Mouse (Mus musculus): ENCODE results near the gene Dennd4a. TPM values are rescaled to one million over a fixed set of nuclear protein-coding genes. Genes with fewer than 3 reads are reported as not detected.

Dennd4a gene
- polyA plus RNA-seq, 1 experiment from 2014 or later = 22.6 TPM

- H3K4me2 ChIP-seq = peak overlapping the region; percentile 36
- peak overlapping the region; percentile 25; the same call in 1 of the 2 replicates for H3K27ac ChIP-seq (ENCODE audit: low read depth, low read length)
Observed at GRCm38 (mm10) chr9:64834418-64834817, 23.3 kb downstream of the Dennd4a start.

GRCm38 (mm10) chr9:64845355-64845754, 34.2 kb downstream of the Dennd4a start:
- no peak overlapping the region for H3K9ac ChIP-seq (ENCODE audit: low read depth, low read length)
- H3K4me3 ChIP-seq (ENCODE audit: low read depth, low read length) = no peak overlapping the region
- DNase-seq (ENCODE audit: low spot score) (no peak), ATAC-seq (replicated peaks; ENCODE audit: low FRiP score) (peak; percentile 31; the same call in 1 of the 2 replicates)
- no peak overlapping the region for H3K4me2 ChIP-seq
- H3K27ac ChIP-seq (ENCODE audit: low read depth, low read length) = no peak overlapping the region
- 61% methylated on average over 4 of the region's 4 CpGs for WGBS
- peaks cover 2% of the 10 kb centered on the region; the same call in 1 of the 2 replicates for H3K36me3 ChIP-seq (ENCODE audit: control insufficient read depth, insufficient read depth, low read length)
- H3K27me3 ChIP-seq (replicated peaks; ENCODE audit: control insufficient read depth, insufficient read depth, low read length) = no peaks in the 10 kb centered on the region
- H3K4me1 ChIP-seq (replicated peaks; ENCODE audit: control insufficient read depth, insufficient read depth, low read length) = no peaks in the 10 kb centered on the region
- no peaks in the 10 kb centered on the region for H3K9me3 ChIP-seq (ENCODE audit: control insufficient read depth, low read length)

More at GRCm38 (mm10) chr9:64834418-64834817, 23.3 kb downstream of the Dennd4a start:
- Histone ChIP-seq H3K4me3 (ENCODE audit: low read depth, low read length) (no peak overlapping the region), H3K9ac (ENCODE audit: low read depth, low read length) (no peak overlapping the region), H3K27me3 (replicated peaks; ENCODE audit: control insufficient read depth, insufficient read depth, low read length) (no peaks in the 10 kb centered on the region), H3K36me3 (ENCODE audit: control insufficient read depth, insufficient read depth, low read length) (no peaks in the 10 kb centered on the region), H3K4me1 (replicated peaks; ENCODE audit: control insufficient read depth, insufficient read depth, low read length) (peaks cover 18% of the 10 kb centered on the region), H3K9me3 (ENCODE audit: control insufficient read depth, low read length) (no peaks in the 10 kb centered on the region)
- ATAC-seq (replicated peaks; ENCODE audit: low FRiP score) (peak; percentile 88), DNase-seq (ENCODE audit: low spot score) (no peak)
- WGBS = 57% methylated on average over 3 of the region's 3 CpGs

GRCm38 (mm10) chr9:64849548-64849947, 38.4 kb downstream of the Dennd4a start:
- Histone ChIP-seq H3K27ac (ENCODE audit: low read depth, low read length) (no peak overlapping the region), H3K4me1 (replicated peaks; ENCODE audit: control insufficient read depth, insufficient read depth, low read length) (no peaks in the 10 kb centered on the region), H3K9ac (ENCODE audit: low read depth, low read length) (no peak overlapping the region), H3K4me2 (no peak overlapping the region), H3K27me3 (replicated peaks; ENCODE audit: control insufficient read depth, insufficient read depth, low read length) (no peaks in the 10 kb centered on the region), H3K4me3 (ENCODE audit: low read depth, low read length) (no peak overlapping the region), H3K36me3 (ENCODE audit: control insufficient read depth, insufficient read depth, low read length) (peaks cover 2% of the 10 kb centered on the region; the same call in 1 of the 2 replicates), H3K9me3 (ENCODE audit: control insufficient read depth, low read length) (no peaks in the 10 kb centered on the region)
- DNase-seq (ENCODE audit: low spot score) = no peak
- no peak for ATAC-seq (replicated peaks; ENCODE audit: low FRiP score)
- 71% methylated on average over 1 of the region's 1 CpGs for WGBS

- peaks cover 2% of the 10 kb centered on the region; the same call in 1 of the 2 replicates for H3K4me1 ChIP-seq (replicated peaks; ENCODE audit: control insufficient read depth, insufficient read depth, low read length)
- H3K27ac ChIP-seq (ENCODE audit: low read depth, low read length) = no peak overlapping the region
- DNase-seq (ENCODE audit: low spot score) (no peak), ATAC-seq (replicated peaks; ENCODE audit: low FRiP score) (no peak)
- H3K4me3 ChIP-seq (ENCODE audit: low read depth, low read length) = no peak overlapping the region
- H3K9ac ChIP-seq (ENCODE audit: low read depth, low read length) = no peak overlapping the region
- no peak overlapping the region for H3K4me2 ChIP-seq
- no peaks in the 10 kb centered on the region for H3K27me3 ChIP-seq (replicated peaks; ENCODE audit: control insufficient read depth, insufficient read depth, low read length)
- H3K9me3 ChIP-seq (ENCODE audit: control insufficient read depth, low read length) = no peaks in the 10 kb centered on the region
- peaks cover 6% of the 10 kb centered on the region for H3K36me3 ChIP-seq (ENCODE audit: control insufficient read depth, insufficient read depth, low read length)
Observed at GRCm38 (mm10) chr9:64860083-64860482, 48.9 kb downstream of the Dennd4a start.

GRCm38 (mm10) chr9:64862687-64863086, 51.5 kb downstream of the Dennd4a start:
- Histone ChIP-seq H3K27ac (ENCODE audit: low read depth, low read length) (no peak overlapping the region), H3K36me3 (ENCODE audit: control insufficient read depth, insufficient read depth, low read length) (peaks cover 6% of the 10 kb centered on the region), H3K4me3 (ENCODE audit: low read depth, low read length) (no peak overlapping the region), H3K4me2 (no peak overlapping the region), H3K9ac (ENCODE audit: low read depth, low read length) (no peak overlapping the region), H3K9me3 (ENCODE audit: control insufficient read depth, low read length) (no peaks in the 10 kb centered on the region), H3K4me1 (replicated peaks; ENCODE audit: control insufficient read depth, insufficient read depth, low read length) (peaks cover 2% of the 10 kb centered on the region; the same call in 1 of the 2 replicates), H3K27me3 (replicated peaks; ENCODE audit: control insufficient read depth, insufficient read depth, low read length) (no peaks in the 10 kb centered on the region)
- ATAC-seq (replicated peaks; ENCODE audit: low FRiP score) (no peak), DNase-seq (ENCODE audit: low spot score) (no peak)
- WGBS = 74% methylated on average over 2 of the region's 2 CpGs

GRCm38 (mm10) chr9:64886008-64886407, 74.9 kb downstream of the Dennd4a start:
- Histone ChIP-seq H3K4me1 (replicated peaks; ENCODE audit: control insufficient read depth, insufficient read depth, low read length) (no peaks in the 10 kb centered on the region), H3K27me3 (replicated peaks; ENCODE audit: control insufficient read depth, insufficient read depth, low read length) (no peaks in the 10 kb centered on the region), H3K36me3 (ENCODE audit: control insufficient read depth, insufficient read depth, low read length) (no peaks in the 10 kb centered on the region), H3K4me3 (ENCODE audit: low read depth, low read length) (no peak overlapping the region), H3K27ac (ENCODE audit: low read depth, low read length) (no peak overlapping the region), H3K4me2 (no peak overlapping the region), H3K9ac (ENCODE audit: low read depth, low read length) (no peak overlapping the region), H3K9me3 (ENCODE audit: control insufficient read depth, low read length) (no peaks in the 10 kb centered on the region)
- ATAC-seq (replicated peaks; ENCODE audit: low FRiP score) (no peak), DNase-seq (ENCODE audit: low spot score) (no peak)
- WGBS = 90% methylated on average over 5 of the region's 5 CpGs

GRCm38 (mm10) chr9:64896605-64897004, 85.5 kb downstream of the Dennd4a start:
- ATAC-seq (replicated peaks; ENCODE audit: low FRiP score) (no peak), DNase-seq (ENCODE audit: low spot score) (no peak)
- Histone ChIP-seq H3K4me3 (ENCODE audit: low read depth, low read length) (no peak overlapping the region), H3K4me2 (no peak overlapping the region), H3K27me3 (replicated peaks; ENCODE audit: control insufficient read depth, insufficient read depth, low read length) (no peaks in the 10 kb centered on the region), H3K9me3 (ENCODE audit: control insufficient read depth, low read length) (no peaks in the 10 kb centered on the region), H3K9ac (ENCODE audit: low read depth, low read length) (no peak overlapping the region), H3K27ac (ENCODE audit: low read depth, low read length) (no peak overlapping the region), H3K36me3 (ENCODE audit: control insufficient read depth, insufficient read depth, low read length) (peaks cover 6% of the 10 kb centered on the region), H3K4me1 (replicated peaks; ENCODE audit: control insufficient read depth, insufficient read depth, low read length) (no peaks in the 10 kb centered on the region)
- 83% methylated on average over 10 of the region's 10 CpGs for WGBS

- H3K4me2 ChIP-seq = no peak overlapping the region
- no peaks in the 10 kb centered on the region for H3K4me1 ChIP-seq (replicated peaks; ENCODE audit: control insufficient read depth, insufficient read depth, low read length)
- no peak overlapping the region for H3K4me3 ChIP-seq (ENCODE audit: low read depth, low read length)
- H3K9ac ChIP-seq (ENCODE audit: low read depth, low read length) = no peak overlapping the region
- DNase-seq (ENCODE audit: low spot score) = no peak
- H3K27me3 ChIP-seq (replicated peaks; ENCODE audit: control insufficient read depth, insufficient read depth, low read length) = no peaks in the 10 kb centered on the region
- no peak overlapping the region for H3K27ac ChIP-seq (ENCODE audit: low read depth, low read length)
- no peak for ATAC-seq (replicated peaks; ENCODE audit: low FRiP score)
- no peaks in the 10 kb centered on the region for H3K9me3 ChIP-seq (ENCODE audit: control insufficient read depth, low read length)
- peaks cover 9% of the 10 kb centered on the region; the same call in 1 of the 2 replicates for H3K36me3 ChIP-seq (ENCODE audit: control insufficient read depth, insufficient read depth, low read length)
- 53% methylated on average over 4 of the region's 4 CpGs for WGBS
Observed at GRCm38 (mm10) chr9:64902866-64903265, 91.7 kb downstream of the Dennd4a start.

GRCm38 (mm10) chr9:64903386-64903785, 92.2 kb downstream of the Dennd4a start:
- DNase-seq (ENCODE audit: low spot score) (no peak), ATAC-seq (replicated peaks; ENCODE audit: low FRiP score) (no peak)
- 71% methylated on average over 3 of the region's 3 CpGs for WGBS
- H3K9me3 ChIP-seq (ENCODE audit: control insufficient read depth, low read length) = no peaks in the 10 kb centered on the region
- H3K9ac ChIP-seq (ENCODE audit: low read depth, low read length) = no peak overlapping the region
- no peaks in the 10 kb centered on the region for H3K4me1 ChIP-seq (replicated peaks; ENCODE audit: control insufficient read depth, insufficient read depth, low read length)
- no peak overlapping the region for H3K27ac ChIP-seq (ENCODE audit: low read depth, low read length)
- H3K4me2 ChIP-seq = no peak overlapping the region
- no peaks in the 10 kb centered on the region for H3K27me3 ChIP-seq (replicated peaks; ENCODE audit: control insufficient read depth, insufficient read depth, low read length)
- H3K36me3 ChIP-seq (ENCODE audit: control insufficient read depth, insufficient read depth, low read length) = peaks cover 9% of the 10 kb centered on the region; the same call in 1 of the 2 replicates
- no peak overlapping the region for H3K4me3 ChIP-seq (ENCODE audit: low read depth, low read length)

Data from liver, embryonic 11.5 days (tissue).